Mouse (Mus musculus) 416B (cell line): ENCODE measurements around the gene Aldh2.
A peak's percentile ranks its signal among the peaks of the same experiment; 100 is the strongest.

Experiments
- DNase-seq: peaks from one replicate; pipeline ENCODE4 v3.0.0; 2011; ENCODE audit warnings: low read depth

The Aldh2 gene

DNA sequence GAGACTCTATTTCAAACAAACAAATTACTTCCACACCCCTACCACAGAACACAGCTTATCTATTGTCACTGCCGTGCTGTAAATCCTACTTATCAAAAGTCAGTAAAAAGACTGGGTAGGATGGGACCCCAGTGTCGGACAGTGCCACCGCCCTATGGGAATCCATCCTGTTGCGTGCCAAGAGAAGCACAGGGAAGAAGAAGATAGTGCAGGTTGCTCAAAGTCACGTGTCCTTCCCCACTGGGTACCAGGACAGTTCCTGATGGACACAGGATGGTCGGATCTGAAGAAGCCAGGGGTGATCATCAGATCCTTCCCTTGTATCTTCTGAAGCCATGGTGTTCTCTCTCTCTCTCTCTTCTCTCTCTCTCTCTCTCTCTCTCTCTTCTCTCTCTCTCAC, 2.1 kb upstream of the Aldh2 start:
- DNase-seq: no peak

GRCm38 (mm10) chr5:121594714-121595313, 1.2 kb upstream of the Aldh2 start:
- DNase-seq: peak; percentile 23

- no peak for DNase-seq
Observed at GRCm38 (mm10) chr5:121592816-121593407, 712 bp downstream of the Aldh2 start.

DNA sequence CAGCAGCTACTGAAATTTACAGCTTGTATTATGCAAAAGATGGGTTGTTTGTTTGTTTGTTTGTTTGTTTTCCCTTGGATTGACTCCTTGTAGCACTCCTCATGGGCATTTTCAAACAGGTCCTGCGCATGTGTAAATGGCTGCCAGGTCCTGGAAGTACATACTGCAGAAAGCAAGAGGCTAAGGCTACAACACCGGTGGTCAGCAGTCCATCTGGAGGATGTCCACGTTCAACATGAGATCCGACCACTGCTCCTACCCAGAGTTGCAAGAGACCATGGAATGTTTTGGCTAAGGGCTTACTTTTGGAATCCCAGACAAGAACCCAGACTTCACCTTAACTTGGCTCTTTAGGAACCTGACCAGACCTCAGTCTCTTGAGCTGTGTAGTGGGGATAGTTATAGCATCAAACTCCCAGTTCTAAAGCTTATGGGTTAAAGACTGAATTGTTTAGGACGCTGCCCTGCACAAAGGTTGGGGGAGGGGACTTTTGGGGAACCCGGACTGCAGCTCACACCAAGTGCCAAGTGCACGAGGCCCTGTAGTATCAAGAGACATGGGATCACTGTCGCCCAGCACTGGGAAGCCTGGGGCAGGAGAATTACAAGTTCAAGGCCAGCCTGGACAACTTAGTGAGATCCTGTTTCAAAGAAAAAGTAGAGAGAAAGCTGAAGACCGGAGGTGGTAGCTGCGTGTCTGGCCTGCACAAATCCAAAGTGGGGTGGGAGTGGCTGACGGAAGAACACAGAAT, 1.4 kb downstream of the Aldh2 start:
- DNase-seq: peak; percentile 44

DNA sequence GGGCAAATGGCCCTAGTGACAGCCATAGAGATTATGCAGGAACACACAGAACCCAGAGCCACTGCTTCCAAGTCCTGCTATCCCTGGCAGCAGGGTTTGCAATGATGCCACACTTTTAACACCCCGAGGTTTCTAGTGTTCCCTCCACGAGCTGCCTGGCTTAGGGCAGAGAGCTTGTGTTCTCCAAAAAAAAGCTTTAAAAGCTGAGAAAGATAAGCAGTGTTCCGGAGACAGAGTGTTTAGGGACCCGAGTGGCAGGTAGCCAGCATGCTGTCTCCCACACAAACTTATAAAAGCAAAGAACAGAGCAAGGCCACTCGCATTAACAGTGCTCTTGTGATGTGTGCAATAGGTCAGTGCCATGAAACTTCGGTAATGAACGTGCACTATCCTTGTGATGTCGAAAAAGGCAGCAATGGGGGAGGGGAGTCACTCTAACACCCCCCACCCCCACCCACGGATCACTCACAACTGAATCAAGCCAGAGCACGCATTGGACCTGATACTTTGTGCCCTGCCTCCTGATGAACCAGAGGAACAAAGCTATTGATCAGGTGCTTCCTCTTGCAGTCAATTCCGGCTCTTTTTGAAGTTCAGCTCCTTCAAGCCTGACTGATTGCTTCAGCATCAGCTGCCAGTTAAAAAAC, 2.1 kb downstream of the Aldh2 start:
- no peak for DNase-seq

- DNase-seq: no peak
Observed at GRCm38 (mm10) chr5:121589928-121590327, 3.7 kb downstream of the Aldh2 start.

- DNase-seq: peak; percentile 84
Observed at GRCm38 (mm10) chr5:121586400-121587039, 7.1 kb downstream of the Aldh2 start.

GRCm38 (mm10) chr5:121585699-121586098, 7.9 kb downstream of the Aldh2 start:
- no peak for DNase-seq

DNA sequence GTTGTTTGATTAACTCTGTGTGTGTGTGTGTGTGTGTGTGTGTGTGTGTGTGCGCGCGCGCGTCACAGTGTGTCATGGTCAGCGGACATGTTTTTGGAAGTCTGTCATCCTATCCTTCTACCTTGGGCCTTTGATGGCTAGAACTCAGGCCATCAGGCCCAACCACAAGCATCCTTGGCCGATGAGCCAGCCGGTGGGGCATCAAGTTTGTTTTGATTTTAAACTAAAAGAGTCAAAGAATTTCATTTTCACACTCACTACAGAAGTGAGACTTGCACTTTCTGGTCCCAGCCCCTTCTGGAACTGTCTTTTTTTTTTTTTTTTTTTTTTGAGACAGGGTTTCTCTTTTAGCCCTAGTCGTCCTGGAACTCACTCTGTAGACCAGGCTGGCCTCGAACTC, 8.6 kb downstream of the Aldh2 start:
- peak; percentile 33 for DNase-seq

DNA sequence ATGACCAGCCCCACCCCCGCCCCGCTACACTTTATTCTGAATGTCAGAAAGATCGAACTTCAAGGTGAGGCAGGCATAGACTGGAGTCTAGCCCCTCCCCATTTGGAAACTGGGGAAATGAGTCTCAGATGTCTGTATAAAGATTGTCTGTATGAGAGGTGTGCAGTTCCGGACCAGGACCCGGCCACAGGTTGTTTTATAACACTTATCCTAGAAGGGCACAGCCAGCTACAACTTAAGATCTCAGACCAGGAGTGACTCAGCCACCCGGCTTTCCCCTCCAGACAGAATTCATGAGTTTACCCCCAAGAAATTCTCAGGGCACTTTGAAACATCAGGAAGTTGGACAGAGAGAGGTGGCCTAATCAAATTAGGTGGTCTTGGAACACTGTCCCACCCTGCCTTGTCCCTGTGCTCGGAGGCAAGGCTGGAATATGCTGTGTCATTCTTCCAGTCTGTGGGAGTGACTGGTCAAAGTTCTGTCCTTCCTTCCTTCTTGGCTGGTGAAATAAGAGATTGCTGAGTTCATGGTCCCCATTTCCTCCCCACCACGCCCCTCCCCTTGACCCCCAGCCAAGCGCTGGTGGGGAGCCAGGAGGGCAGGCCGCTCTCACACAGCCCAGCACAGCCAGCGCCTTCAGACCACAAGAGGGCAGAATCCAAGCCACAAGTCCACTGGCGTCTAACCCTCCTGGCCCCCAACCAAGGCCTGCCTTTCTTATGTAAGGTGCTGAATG, 9.7 kb downstream of the Aldh2 start:
- peak; percentile 99 for DNase-seq

DNA sequence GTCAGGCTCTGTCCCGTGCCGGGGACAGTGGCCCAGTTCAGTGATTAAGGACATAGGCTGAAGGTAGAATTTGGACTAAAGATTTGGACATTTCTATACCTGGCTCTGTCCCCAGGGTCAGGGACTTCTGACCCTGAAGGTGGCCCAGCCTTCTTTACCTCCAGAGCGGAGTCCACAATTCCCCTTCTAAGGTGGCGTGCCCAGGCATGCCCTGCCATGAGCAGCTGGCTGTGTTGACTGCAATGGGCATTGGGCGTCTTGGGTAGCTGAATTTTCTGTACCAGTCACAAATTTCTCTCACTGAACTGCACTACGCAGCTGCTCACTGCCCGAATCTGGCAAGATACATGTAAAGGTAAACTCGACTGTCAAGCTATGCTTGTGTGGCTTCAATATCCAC, 11.7 kb downstream of the Aldh2 start:
- no peak for DNase-seq

DNA sequence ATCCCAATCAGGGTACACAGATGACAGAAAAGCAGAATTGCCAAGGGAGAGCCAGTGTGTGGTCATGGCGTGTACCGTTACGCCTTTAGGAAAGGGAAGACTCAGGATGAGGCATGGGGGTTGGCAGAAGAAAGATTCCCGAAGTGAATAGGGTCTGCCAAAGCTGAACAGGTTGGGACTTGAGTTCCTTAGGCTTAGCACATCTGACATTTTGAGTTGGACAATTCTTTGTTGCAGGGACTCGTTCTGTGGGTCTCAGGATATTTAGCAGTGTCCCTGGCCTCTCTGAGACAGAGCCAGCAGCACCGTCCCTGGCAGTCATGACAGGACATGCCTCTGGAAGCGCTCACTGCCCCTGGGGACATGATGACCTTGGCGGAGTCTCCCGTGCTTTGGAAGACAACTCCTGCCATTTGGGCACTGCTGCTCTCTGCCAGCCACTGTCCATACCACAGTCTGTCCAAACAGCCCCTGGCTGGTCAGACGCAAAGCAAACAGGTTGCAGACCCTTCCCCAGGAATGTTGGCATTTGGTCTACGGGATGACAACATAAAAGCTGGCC, 16.6 kb downstream of the Aldh2 start:
- no peak for DNase-seq

- no peak for DNase-seq
Observed at GRCm38 (mm10) chr5:121575867-121576266, 17.8 kb downstream of the Aldh2 start.

GRCm38 (mm10) chr5:121574145-121574544, 19.5 kb downstream of the Aldh2 start:
- no peak for DNase-seq

- DNase-seq: no peak
Observed at GRCm38 (mm10) chr5:121570787-121571186, 22.8 kb downstream of the Aldh2 start.

DNA sequence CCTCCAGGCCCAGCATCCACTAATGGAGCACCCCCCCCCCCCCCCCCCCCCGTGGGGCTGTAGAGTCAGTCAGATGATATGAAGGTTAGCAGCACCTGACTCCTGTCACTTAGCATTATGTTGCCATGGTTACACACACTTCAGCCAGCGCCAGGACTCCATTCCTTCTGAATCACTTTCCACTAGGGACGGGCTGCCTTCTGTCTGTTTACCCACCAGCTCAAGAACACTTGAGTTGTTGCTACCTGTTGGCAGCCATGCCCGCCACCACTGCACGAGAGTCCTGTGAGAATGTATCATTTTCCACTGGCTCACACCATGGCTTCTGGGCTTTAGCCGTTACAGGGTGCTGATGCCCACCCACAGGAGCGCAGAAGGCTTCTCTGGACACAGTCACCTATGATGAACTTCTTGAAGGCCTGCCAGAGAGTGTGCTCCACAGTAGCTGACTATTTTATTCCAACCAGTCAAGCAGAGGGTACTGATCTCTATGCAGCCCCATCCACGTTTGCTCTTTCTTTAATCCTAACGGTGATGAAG, 23.7 kb downstream of the Aldh2 start:
- no peak for DNase-seq

DNA sequence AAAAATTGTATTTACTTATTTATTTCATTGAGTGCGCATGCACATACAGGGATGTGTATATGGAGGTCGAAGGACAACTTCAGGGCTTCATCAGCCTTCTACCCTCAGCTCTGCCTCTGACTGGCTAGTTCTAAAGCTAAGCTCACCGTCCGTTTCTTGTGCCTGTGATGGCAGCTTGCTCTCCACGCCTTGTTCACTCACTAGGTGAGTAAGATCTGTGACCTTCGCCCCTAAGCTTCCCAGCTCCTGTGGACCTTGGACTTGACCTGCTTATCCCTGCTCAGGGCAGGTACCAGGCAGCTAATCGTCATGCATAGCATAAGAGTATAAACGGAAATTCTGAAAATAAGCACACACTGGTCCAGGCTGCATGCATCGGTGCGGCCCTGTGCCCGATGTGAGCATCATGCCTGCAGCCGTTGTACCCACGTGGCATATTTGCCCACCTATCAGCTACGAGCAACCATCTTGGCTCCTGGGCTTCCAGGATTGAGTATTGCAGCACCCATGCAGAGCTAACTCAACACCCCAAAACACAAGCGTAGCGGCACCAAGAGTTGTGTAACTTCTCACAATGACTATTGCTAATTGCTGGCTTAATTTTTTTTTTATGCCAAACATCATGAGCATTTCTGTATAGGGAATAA, 27.5 kb downstream of the Aldh2 start:
- no peak for DNase-seq

DNA sequence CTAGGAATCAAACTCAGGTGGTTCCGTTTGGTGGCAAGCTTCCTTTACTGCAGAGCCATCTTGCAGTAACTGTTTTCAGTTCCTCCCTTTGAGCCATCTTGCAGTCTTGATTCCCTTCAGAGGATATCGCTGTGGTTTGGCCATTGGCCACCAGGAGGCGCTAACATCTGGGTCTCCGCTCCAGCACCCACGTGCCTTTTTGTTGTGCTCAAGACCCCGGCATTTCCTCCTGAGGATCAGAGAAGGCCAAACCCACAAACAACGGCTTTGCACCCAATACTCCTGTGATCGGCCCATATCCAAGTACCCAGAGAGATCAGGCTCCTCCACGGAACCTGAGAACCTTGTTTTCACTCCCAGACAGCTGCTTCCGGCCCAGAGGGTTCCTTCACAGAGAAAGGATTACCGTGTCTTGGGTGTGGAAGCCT, 29.1 kb downstream of the Aldh2 start:
- peak; percentile 89 for DNase-seq

DNA sequence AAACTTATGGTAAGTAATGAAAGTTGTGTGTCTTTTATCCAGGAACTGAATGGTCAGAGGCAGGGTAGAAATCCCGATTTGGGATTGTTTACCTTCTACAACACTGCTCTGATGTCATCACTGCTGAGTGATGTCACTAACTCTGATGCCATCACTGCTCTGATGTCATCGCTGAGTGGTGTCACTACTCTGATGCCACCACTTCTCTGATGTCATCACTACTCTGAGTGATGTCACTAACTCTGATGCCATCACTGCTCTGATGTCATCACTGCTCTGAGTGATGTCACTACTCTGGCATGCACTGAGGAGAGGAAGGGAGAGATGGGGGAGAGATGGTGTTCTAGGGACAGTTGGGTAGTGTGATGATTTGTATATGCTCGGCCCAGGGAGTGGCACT, 31.2 kb downstream of the Aldh2 start:
- no peak for DNase-seq

- DNase-seq: no peak
Observed at GRCm38 (mm10) chr5:121549196-121549595, 44.4 kb downstream of the Aldh2 start.

DNA sequence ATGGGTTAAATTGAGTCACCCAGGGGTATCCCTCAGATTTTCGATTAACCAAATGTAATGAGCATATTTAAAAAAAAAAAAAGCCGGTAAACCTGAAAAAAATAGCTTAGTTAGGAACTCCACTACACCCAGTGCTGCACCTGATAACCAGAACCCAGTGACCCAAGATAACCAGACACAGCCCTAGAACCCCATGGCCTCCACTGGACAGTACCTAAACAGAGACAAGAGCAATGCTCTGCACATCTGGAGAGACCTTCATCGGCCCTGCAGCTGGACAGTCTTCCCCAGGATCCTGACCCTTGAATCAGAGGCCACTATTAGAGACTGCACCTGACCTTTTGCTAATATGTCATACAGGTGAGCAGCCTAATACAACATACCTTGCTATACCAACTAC, 46.5 kb downstream of the Aldh2 start:
- no peak for DNase-seq
